Mouse (Mus musculus) 3T3-L1 (cell line): ENCODE data around the gene Slc8a3.

Experiments
- DNase-seq: peaks from one replicate; pipeline ENCODE4 v3.0.0-alpha.2; 2015; ENCODE audit warnings: low read depth, low spot score

Slc8a3 gene

GRCm38 (mm10) chr12:81237158-81237557 lies 95.8 kb downstream of the Slc8a3 start:
- no peak for DNase-seq

- peak; percentile 75 for DNase-seq
These were observed 97.3 kb downstream of the Slc8a3 start for GRCm38 (mm10) chr12:81235456-81236330.

GRCm38 (mm10) chr12:81233746-81234380 lies 99.1 kb downstream of the Slc8a3 start:
- DNase-seq, result no peak

- peak; percentile 6 for DNase-seq
These were observed 105.1 kb downstream of the Slc8a3 start for GRCm38 (mm10) chr12:81227767-81228460.

GRCm38 (mm10) chr12:81226590-81226989 lies 106.4 kb downstream of the Slc8a3 start:
- DNase-seq, result no peak

- DNase-seq, result no peak
These were observed 106.9 kb downstream of the Slc8a3 start for GRCm38 (mm10) chr12:81225966-81226577.

GRCm38 (mm10) chr12:81224843-81225242 lies 108.1 kb downstream of the Slc8a3 start:
- DNase-seq, result no peak

- no peak for DNase-seq
These were observed 109.7 kb downstream of the Slc8a3 start for GRCm38 (mm10) chr12:81223276-81223675.

- DNase-seq, result no peak
These were observed 113.6 kb downstream of the Slc8a3 start for GRCm38 (mm10) chr12:81219339-81219738.

- no peak for DNase-seq
These were observed 124.4 kb downstream of the Slc8a3 start for GRCm38 (mm10) chr12:81208559-81208958.

- DNase-seq, result peak; percentile 63
These were observed 127.1 kb downstream of the Slc8a3 start for GRCm38 (mm10) chr12:81205619-81206560.

GRCm38 (mm10) chr12:81203226-81203625 lies 129.8 kb downstream of the Slc8a3 start:
- DNase-seq, result no peak

GRCm38 (mm10) chr12:81199280-81199955 lies 133.6 kb downstream of the Slc8a3 start:
- DNase-seq, result peak; percentile 78

- no peak for DNase-seq
These were observed 135.4 kb downstream of the Slc8a3 start for GRCm38 (mm10) chr12:81197468-81198075.

GRCm38 (mm10) chr12:81193968-81194367 lies 139.0 kb downstream of the Slc8a3 start:
- DNase-seq, result no peak

- DNase-seq, result no peak
These were observed 143.3 kb downstream of the Slc8a3 start for GRCm38 (mm10) chr12:81189636-81190035.

- no peak for DNase-seq
These were observed 144.0 kb downstream of the Slc8a3 start for GRCm38 (mm10) chr12:81188996-81189395.

GRCm38 (mm10) chr12:81188423-81188822 lies 144.6 kb downstream of the Slc8a3 start:
- no peak for DNase-seq

- no peak for DNase-seq
These were observed 146.3 kb downstream of the Slc8a3 start for GRCm38 (mm10) chr12:81186668-81187067.

GRCm38 (mm10) chr12:81186081-81186480 lies 146.9 kb downstream of the Slc8a3 start:
- no peak for DNase-seq
